Mouse (Mus musculus): ENCODE measurements around the gene Fbxw8.

DNA sequence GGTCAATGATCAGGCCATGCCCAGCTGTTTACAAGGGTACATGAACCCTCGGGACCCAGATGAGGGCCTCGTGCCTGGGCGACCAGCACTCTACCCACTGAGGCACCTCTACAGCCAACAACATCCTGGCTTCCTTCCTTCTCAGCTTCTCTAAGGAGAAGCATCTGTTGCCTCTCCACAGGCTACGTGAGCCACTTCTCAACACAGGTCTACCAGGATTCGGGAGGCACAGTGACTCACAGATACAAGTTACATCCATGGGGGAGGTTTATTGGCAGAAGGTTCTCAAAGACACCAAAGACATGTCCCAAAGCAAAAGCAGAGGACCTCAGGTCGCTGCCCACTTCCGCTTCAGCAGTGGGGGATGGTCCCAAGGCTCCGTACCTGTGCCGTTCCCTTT lies 35.2 kb upstream of the Fbxw8 start:
- TF ChIP-seq CTCF (IDR thresholded peaks at IDR 0.05; ENCODE audit: low read depth, low read length) (no peak), GATA1 (IDR thresholded peaks at IDR 0.05; ENCODE audit: borderline replicate concordance, low read length) (no peak), POLR2AphosphoS5 (IDR thresholded peaks at IDR 0.05; ENCODE audit: insufficient replicate concordance, low read depth, low read length) (no peak), TAL1 (conservative IDR thresholded peaks at IDR 0.05; ENCODE audit: low read depth, low read length) (no peak), GATA2 (IDR thresholded peaks at IDR 0.05; ENCODE audit: borderline replicate concordance, low read depth, low read length) (no peak)

Data from G1E (cell line).